Mouse (Mus musculus) embryonic stem cell, embryonic (primary cell): ENCODE results near the gene Myo1e.

Experiments
- CTCF ChIA-PET, 4 experiments: fragments of 300-600 bp in 2 of 4; fragments of 350-600 bp in 2 of 4; sonication (Branson Sonifier 250); formaldehyde crosslinking; loops; one replicate each; lab custom pipeline; 2022; ENCODE audit warnings: inconsistent platforms in 2 of 4; lab: Charles Lee
- POLR2A ChIA-PET, 4 experiments: fragments of 300-600 bp in 2 of 4; fragments of 350-600 bp in 2 of 4; sonication (Branson Sonifier 250); formaldehyde crosslinking; loops; one replicate each; lab custom pipeline; 2022; ENCODE audit warnings: antibody characterized with exemption in 4 of 4, inconsistent platforms in 1 of 4; lab: Charles Lee

Gene Myo1e

GRCm38 (mm10) chr9:70391042-70391441, 183.9 kb downstream of the Myo1e start:
- ChIA-PET CTCF (no interaction called here), POLR2A (no interaction called here)

- CTCF ChIA-PET: interaction anchor here (0.6 to 1.2 kb wide), 5 partner anchors 17 to 916 kb away, joined by 3 to 5 read pairs (median 3); no protein-coding TSS in a partner anchor
- POLR2A ChIA-PET: interaction anchor here in 2 of 4 experiments (0.5 to 1.7 kb wide), 7 partner anchors 10 to 509 kb away, joined by 3 to 9 read pairs (median 4); no protein-coding TSS in a partner anchor
Observed at GRCm38 (mm10) chr9:70391660-70392562, 184.8 kb downstream of the Myo1e start.

GRCm38 (mm10) chr9:70392563-70392907, 185.4 kb downstream of the Myo1e start:
- ChIA-PET CTCF (interaction anchor here (0.6 to 1.2 kb wide), 6 partner anchors 16 to 916 kb away, joined by 3 to 6 read pairs (median 4); no protein-coding TSS in a partner anchor), POLR2A (interaction anchor here in 2 of 4 experiments (0.5 to 1.7 kb wide), 6 partner anchors 11 to 509 kb away, joined by 3 to 9 read pairs (median 4); no protein-coding TSS in a partner anchor)

DNA sequence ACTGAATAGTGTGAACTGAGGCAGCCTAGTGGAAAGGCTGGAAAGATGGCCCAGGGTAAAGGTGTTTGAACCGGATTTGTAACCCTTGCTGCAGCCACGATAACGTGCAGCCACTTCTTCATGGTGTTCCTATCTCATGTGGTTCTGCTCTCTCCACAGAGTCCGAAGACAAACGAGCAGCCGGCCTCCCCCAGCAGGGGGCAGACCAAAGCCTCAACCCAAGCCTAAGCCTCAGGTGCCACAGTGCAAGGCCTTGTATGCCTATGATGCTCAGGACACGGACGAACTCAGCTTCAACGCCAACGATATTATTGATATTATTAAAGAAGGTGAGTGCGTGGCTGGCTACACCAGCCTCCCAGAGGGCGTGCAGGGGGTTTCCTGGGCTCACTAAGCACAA, 188.5 kb downstream of the Myo1e start:
- CTCF ChIA-PET: interaction anchor here in 2 of 4 experiments (0.7 to 1.2 kb wide), 3 partner anchors 254 to 376 kb away, joined by 3 to 5 read pairs (median 3); partner anchors contain the start of gene Fam81a (in 1 of the 2)
- POLR2A ChIA-PET: interaction anchor here in 1 of 4 experiments (0.8 kb wide), 1 partner anchor 11 kb away, joined by 3 read pairs; no protein-coding TSS in a partner anchor

DNA sequence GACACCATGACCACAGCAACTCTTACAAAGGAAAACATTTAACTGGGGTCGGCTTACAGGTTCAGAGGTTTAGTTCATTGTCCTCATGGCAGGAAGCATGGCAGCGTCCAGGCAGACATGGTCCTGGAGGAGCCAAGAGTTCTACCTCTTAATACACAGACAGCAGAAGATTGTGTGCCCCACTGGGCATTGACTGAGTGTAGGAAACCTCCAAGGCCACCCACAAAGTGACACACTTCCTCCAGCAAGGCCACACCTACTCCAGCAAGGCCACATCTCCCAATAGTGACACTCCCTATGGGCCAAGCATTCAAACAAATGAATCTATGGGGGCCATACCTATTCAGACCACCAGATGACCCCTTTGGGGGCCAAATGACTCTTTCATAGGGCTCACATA, 188.9 kb downstream of the Myo1e start:
- ChIA-PET POLR2A (no interaction called here), CTCF (interaction anchor here in 2 of 4 experiments (0.5 to 1.2 kb wide), 2 partner anchors 35 to 377 kb away, joined by 3 read pairs; no protein-coding TSS in a partner anchor)

- ChIA-PET CTCF (interaction anchor here in 3 of 4 experiments (0.6 to 0.9 kb wide), 3 partner anchors 254 to 457 kb away, joined by 3 read pairs; partner anchors contain the start of gene Gm10642 (in 1 of the 3)), POLR2A (interaction anchor here in 1 of 4 experiments (1.2 to 2.2 kb wide), 2 partner anchors 9 to 129 kb away, joined by 3 to 9 read pairs; no protein-coding TSS in a partner anchor)
Observed at GRCm38 (mm10) chr9:70401937-70402539, 194.9 kb downstream of the Myo1e start.

DNA sequence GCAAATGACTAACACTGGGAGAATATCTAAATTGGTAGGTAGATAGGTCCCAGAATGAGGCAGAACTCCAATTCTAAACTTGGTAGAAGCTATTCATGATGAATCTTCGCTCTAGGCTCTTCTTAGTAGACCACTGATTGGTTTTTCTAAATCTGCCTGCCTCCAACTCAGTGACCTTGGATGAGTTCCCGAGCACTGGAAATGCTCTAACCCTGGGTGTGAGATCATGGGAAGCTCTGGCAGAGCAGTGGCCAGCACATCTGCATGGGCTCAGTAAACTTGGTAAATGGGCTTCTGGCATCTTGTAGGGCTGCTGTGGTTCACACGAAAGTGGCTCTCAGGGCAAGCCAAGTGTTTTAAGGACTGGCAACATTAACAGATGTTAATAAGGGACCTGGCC, 199.4 kb downstream of the Myo1e start:
- ChIA-PET POLR2A (interaction anchor here in 1 of 4 experiments (2.4 to 5.6 kb wide), 2 partner anchors 11 to 13 kb away, joined by 7 to 31 read pairs; partner anchors contain the start of gene Ccnb2), CTCF (interaction anchor here in 1 of 4 experiments (1.2 kb wide), 1 partner anchor 10 kb away, joined by 6 read pairs; no protein-coding TSS in a partner anchor)

DNA sequence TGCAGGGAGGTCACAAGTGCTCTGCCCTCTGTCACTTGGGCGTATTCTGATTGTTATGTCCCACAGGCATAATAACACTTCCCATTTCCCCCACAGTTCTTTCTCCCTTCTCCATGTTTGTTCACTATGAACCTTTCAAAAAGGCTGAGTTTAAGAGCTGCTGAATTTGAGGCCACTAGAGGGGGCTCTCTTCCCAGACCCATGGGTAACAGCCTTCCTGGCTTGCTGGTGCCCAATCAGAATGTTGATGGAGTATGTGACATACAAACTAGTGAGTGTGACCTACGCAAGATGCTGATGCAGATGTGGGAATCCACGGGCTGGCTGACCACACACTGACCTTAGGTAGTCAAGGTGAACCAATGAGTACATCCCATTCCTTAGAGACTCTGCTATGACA, 201.6 kb downstream of the Myo1e start:
- CTCF ChIA-PET: interaction anchor here (0.5 to 1.6 kb wide), 12 partner anchors 8 to 1342 kb away, joined by 3 to 10 read pairs (median 3); no protein-coding TSS in a partner anchor
- POLR2A ChIA-PET: interaction anchor here in 3 of 4 experiments (0.5 to 5.6 kb wide), 5 partner anchors 11 to 390 kb away, joined by 3 to 31 read pairs (median 3); partner anchors contain the start of gene Ccnb2 (in 1 of the 3)

GRCm38 (mm10) chr9:70409743-70410142, 202.6 kb downstream of the Myo1e start:
- ChIA-PET CTCF (interaction anchor here in 3 of 4 experiments (0.5 to 1.2 kb wide), 4 partner anchors 13 to 1324 kb away, joined by 3 to 5 read pairs (median 4); no protein-coding TSS in a partner anchor), POLR2A (interaction anchor here in 1 of 4 experiments (5.6 kb wide), 1 partner anchor 10 kb away, joined by 31 read pairs; the partner anchor contains the start of gene Ccnb2)

DNA sequence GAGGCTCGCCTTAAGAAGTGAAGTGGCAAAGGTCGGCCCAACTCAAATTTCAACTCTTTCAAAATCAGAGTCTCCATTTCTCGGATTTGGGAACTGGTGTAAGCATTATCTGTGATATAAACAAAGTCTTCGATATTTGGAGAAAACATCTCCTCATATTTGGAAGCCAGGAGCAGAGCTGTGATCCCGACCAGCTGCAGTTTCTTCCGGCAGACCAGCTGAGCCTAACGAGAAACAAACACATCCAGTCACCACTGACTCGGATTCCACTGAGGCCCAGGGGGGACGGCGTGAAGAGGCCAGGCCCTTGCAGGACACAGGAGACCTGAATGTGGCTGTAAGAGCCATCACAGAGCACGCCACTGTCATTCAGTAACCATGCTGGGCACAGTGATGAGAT, 203.5 kb downstream of the Myo1e start:
- POLR2A ChIA-PET: interaction anchor here in 1 of 4 experiments (0.7 to 5.6 kb wide), 3 partner anchors 9 to 26 kb away, joined by 3 to 31 read pairs (median 3); partner anchors contain the start of gene Ccnb2

GRCm38 (mm10) chr9:70413038-70413437, 205.9 kb downstream of the Myo1e start:
- ChIA-PET POLR2A (interaction anchor here in 3 of 4 experiments (0.5 to 1.0 kb wide), 4 partner anchors 10 to 203 kb away, joined by 3 to 5 read pairs (median 3); no protein-coding TSS in a partner anchor), CTCF (interaction anchor here in 3 of 4 experiments (0.5 to 1.3 kb wide), 3 partner anchors 9 to 329 kb away, joined by 3 to 4 read pairs (median 3); no protein-coding TSS in a partner anchor)

More for the DNA sequence above, 203.5 kb downstream of the Myo1e start:
- CTCF ChIA-PET: no interaction called here

DNA sequence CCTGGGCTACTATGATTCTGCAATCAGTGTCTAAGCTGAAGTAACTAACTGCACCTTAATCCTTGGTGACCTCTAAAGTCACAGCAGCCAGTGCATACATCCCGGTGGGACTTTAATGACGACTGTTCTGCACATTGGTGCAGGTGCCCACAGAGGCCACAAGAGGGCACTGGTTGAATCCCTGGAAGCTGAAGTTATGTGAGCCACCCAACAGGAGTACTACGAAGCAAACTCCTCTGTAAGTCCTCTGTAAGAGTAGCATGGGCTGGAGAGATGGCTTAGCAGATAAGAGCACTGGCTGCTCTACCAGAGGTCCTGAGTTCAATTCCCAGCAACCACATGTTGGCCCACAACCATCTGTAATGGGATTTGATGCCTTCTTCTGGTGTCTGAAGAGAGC, 209.3 kb downstream of the Myo1e start:
- POLR2A ChIA-PET: interaction anchor here in 2 of 4 experiments (0.7 to 2.7 kb wide), 10 partner anchors 9 to 522 kb away, joined by 3 to 7 read pairs (median 4); no protein-coding TSS in a partner anchor
- CTCF ChIA-PET: interaction anchor here (0.5 to 1.9 kb wide), 9 partner anchors 8 to 253 kb away, joined by 3 to 14 read pairs (median 4); no protein-coding TSS in a partner anchor

- ChIA-PET POLR2A (interaction anchor here (0.6 to 3.7 kb wide), 14 partner anchors 10 to 541 kb away, joined by 3 to 31 read pairs (median 4); partner anchors contain the start of gene Sltm (in 1 of the 4)), CTCF (no interaction called here)
Observed at GRCm38 (mm10) chr9:70421257-70422056, 214.3 kb downstream of the Myo1e start, which contains the start of gene Ccnb2. Gene Ccnb2 (minus strand): TSS chr9:70421547.

DNA sequence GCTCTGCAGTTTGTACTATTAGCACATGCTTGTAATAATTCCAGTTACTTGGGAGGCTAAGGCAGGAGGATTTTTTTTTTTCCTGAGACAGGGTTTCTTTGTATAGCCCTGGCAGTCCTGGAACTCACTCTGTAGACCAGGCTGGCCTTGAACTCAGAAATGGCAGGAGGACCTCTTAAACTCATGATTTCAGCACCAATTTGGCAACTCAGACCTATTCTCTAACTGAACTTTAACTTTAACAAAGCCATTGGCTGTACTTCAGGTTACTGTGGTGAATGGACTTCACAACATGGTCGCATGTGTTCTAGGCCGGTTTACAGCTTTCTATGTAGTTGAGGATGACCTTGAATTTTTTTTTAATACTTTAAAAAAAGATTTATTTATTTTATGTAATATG, 215.5 kb downstream of the Myo1e start:
- ChIA-PET CTCF (interaction anchor here in 2 of 4 experiments (1.0 to 1.5 kb wide), 2 partner anchors 13 to 14 kb away, joined by 4 read pairs; no protein-coding TSS in a partner anchor), POLR2A (interaction anchor here in 3 of 4 experiments (0.7 to 2.2 kb wide), 5 partner anchors 11 to 530 kb away, joined by 3 to 9 read pairs (median 3); partner anchors contain the start of gene Sltm (in 1 of the 3))

DNA sequence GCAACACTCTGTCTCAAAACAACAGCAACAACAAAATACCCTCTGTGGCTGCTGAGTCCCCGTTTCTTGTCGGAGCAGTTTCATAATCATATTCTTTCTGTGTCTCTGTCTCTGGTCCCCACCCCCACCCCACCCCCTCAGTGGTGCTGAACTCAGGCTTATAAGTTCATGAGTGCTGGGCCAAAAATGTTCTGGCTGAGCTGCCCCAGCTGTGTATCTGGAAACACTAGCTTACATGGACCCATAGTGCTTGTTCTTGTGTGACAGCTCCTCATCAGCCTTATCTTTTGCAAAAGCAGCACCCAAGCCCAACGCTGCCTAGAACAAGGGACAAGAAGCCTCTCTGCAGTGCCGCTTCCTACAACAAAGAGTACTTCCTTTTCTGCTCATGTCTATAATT, 232.8 kb downstream of the Myo1e start:
- POLR2A ChIA-PET: interaction anchor here in 1 of 4 experiments (0.6 to 1.9 kb wide), 7 partner anchors 9 to 143 kb away, joined by 3 to 5 read pairs (median 3); no protein-coding TSS in a partner anchor

GRCm38 (mm10) chr9:70449072-70449471, 241.9 kb downstream of the Myo1e start:
- ChIA-PET POLR2A (interaction anchor here in 1 of 4 experiments (0.7 to 2.6 kb wide), 6 partner anchors 9 to 151 kb away, joined by 3 to 12 read pairs (median 4); no protein-coding TSS in a partner anchor), CTCF (no interaction called here)

More for the DNA sequence above, 232.8 kb downstream of the Myo1e start:
- CTCF ChIA-PET: interaction anchor here in 1 of 4 experiments (0.6 kb wide), 1 partner anchor 30 kb away, joined by 4 read pairs; no protein-coding TSS in a partner anchor
